Mouse (Mus musculus) hindbrain, postnatal 0 days (tissue): ENCODE results near the gene Cldn13. TPM values are rescaled to one million over a fixed set of nuclear protein-coding genes. Genes with fewer than 3 reads are reported as not detected.
"Not testable (repeated sequence)": the region's sequence is repeated elsewhere in the genome, so short reads cannot be mapped to it uniquely, and the experiment has no call there.

Experiments
- ATAC-seq: fragments of 200-750 bp; cut with Nextera tagmentation; 2 replicates; pipeline ENCODE4 v1.8.0; 2017; ENCODE audit warnings: mild to moderate bottlenecking, moderate TSS enrichment, moderate library complexity
- DNase-seq: peaks from one replicate; pipeline ENCODE4 v3.0.0-alpha.2; 2015; ENCODE audit warnings: low spot score
- H3K27ac ChIP-seq: fragments of 300-500 bp; sonication (generic); 2 replicates; pipeline ENCODE4 v1.5.1; 2014; ENCODE audit warnings: mild to moderate bottlenecking
- H3K27me3 ChIP-seq: fragments of 300-500 bp; sonication (generic); 2 replicates; pipeline ENCODE4 v1.6.1; 2014; ENCODE audit warnings: low read length, mixed read lengths; ENCODE audit not compliant: insufficient read depth
- H3K36me3 ChIP-seq: fragments of 300-500 bp; sonication (generic); 2 replicates; pipeline ENCODE4 v1.6.1; 2014; ENCODE audit warnings: low read length, mixed read lengths; ENCODE audit not compliant: insufficient read depth
- H3K4me1 ChIP-seq: fragments of 300-500 bp; sonication (generic); 2 replicates; pipeline ENCODE4 v1.6.1; 2014; ENCODE audit warnings: antibody characterized with exemption, low read length, mixed read lengths; ENCODE audit not compliant: insufficient read depth
- H3K4me2 ChIP-seq: fragments of 300-500 bp; sonication (generic); 2 replicates; pipeline ENCODE4 v1.6.1; 2014; ENCODE audit warnings: low read depth, mild to moderate bottlenecking, low read length, moderate library complexity, mixed read lengths
- H3K4me3 ChIP-seq: fragments of 300-500 bp; sonication (generic); 2 replicates; pipeline ENCODE4 v1.5.1; 2014; ENCODE audit warnings: low read length
- H3K9ac ChIP-seq: fragments of 300-500 bp; sonication (generic); replicated peaks from 2 replicates; pipeline ENCODE4 v1.6.1; 2014; ENCODE audit warnings: mild to moderate bottlenecking, low read length, moderate library complexity, mixed read lengths
- H3K9me3 ChIP-seq: fragments of 300-500 bp; sonication (generic); 2 replicates; pipeline ENCODE4 v1.6.1; 2016; ENCODE audit warnings: low read length, mixed read lengths
- CTCF ChIP-seq: IDR thresholded peaks from 2 replicates; pipeline ENCODE4 v1.5.1; 2016; ENCODE audit warnings: antibody characterized with exemption, control low read depth, low read depth
- WGBS: fragments of 180-500 bp; shearing (Covaris S2); extraction: QIAGEN DNeasy Blood & Tissue Kit; methylation state at CpG from one replicate; pipeline ENCODE4 v1.1.7; 2014; 5-methylcytosine and 5-hydroxymethylcytosine counted together
- polyA plus RNA-seq: library from polyadenylated mRNA; unstranded; fragments of >200 nt; fragmentation: Nextera tagmentation; extraction: Ambion mirVana; gene quantifications from 2 replicates; pipeline ENCODE4 v1.2.1, GENCODE M21; 2015
- total RNA-seq: library from RNA; depleted of rRNA; stranded (reverse); fragments of >200 nt; gene quantifications from 2 replicates; pipeline ENCODE4 v1.2.3, GENCODE M21; 2014

The Cldn13 gene
- total and polyA plus RNA-seq, 2 experiments from 2014 or later = not detected

GRCm38 (mm10) chr5:134944179-134944578 lies 28.9 kb upstream of the Cldn13 start:
- TF ChIP-seq CTCF = no peak
- Histone ChIP-seq H3K9ac (no peak overlapping the region), H3K9me3 (no peaks in the 10 kb centered on the region), H3K27me3 (peaks cover 10% of the 10 kb centered on the region; the same call in 1 of the 2 replicates), H3K27ac (no peak overlapping the region), H3K4me2 (no peak overlapping the region), H3K4me1 (no peaks in the 10 kb centered on the region), H3K4me3 (no peak overlapping the region), H3K36me3 (no peaks in the 10 kb centered on the region)
- DNase-seq (no peak), ATAC-seq (no peak)
- WGBS = 71% methylated on average over 5 of the region's 5 CpGs

- TF ChIP-seq CTCF = no peak
- no peak overlapping the region for H3K4me2 ChIP-seq
- no peaks in the 10 kb centered on the region for H3K9me3 ChIP-seq
- no peak overlapping the region for H3K9ac ChIP-seq
- no peak for DNase-seq
- no peak for ATAC-seq
- H3K4me1 ChIP-seq = no peaks in the 10 kb centered on the region
- no peaks in the 10 kb centered on the region for H3K36me3 ChIP-seq
- 78% methylated on average over 2 of the region's 2 CpGs for WGBS
- H3K4me3 ChIP-seq = no peak overlapping the region
- peaks cover 10% of the 10 kb centered on the region; the same call in 1 of the 2 replicates for H3K27me3 ChIP-seq
- H3K27ac ChIP-seq = no peak overlapping the region
Measured at GRCm38 (mm10) chr5:134942740-134943139, 27.4 kb upstream of the Cldn13 start.

GRCm38 (mm10) chr5:134941472-134942209 lies 26.3 kb upstream of the Cldn13 start:
- no peak for TF ChIP-seq CTCF
- ATAC-seq = no peak
- H3K27ac ChIP-seq = no peak overlapping the region
- DNase-seq = no peak
- H3K27me3 ChIP-seq = peaks cover 10% of the 10 kb centered on the region; the same call in 1 of the 2 replicates
- no peak overlapping the region for H3K9ac ChIP-seq
- no peak overlapping the region for H3K4me2 ChIP-seq
- no peak overlapping the region for H3K4me3 ChIP-seq
- no peaks in the 10 kb centered on the region for H3K9me3 ChIP-seq
- no peaks in the 10 kb centered on the region for H3K36me3 ChIP-seq
- H3K4me1 ChIP-seq = no peaks in the 10 kb centered on the region
- WGBS = 90% methylated on average over 14 of the region's 14 CpGs

GRCm38 (mm10) chr5:134939554-134939953 lies 24.2 kb upstream of the Cldn13 start:
- ATAC-seq, H3K9me3 ChIP-seq, DNase-seq, H3K27ac ChIP-seq, H3K4me3 ChIP-seq, H3K27me3 ChIP-seq, H3K36me3 ChIP-seq, H3K9ac ChIP-seq, H3K4me2 ChIP-seq, H3K4me1 ChIP-seq: not testable (repeated sequence)
- WGBS = 86% methylated on average over 2 of the region's 7 CpGs

- no peak for DNase-seq
- Histone ChIP-seq H3K27ac (no peak overlapping the region), H3K27me3 (no peaks in the 10 kb centered on the region), H3K9me3 (no peaks in the 10 kb centered on the region), H3K36me3 (no peaks in the 10 kb centered on the region), H3K4me1 (no peaks in the 10 kb centered on the region), H3K9ac (no peak overlapping the region), H3K4me3 (no peak overlapping the region), H3K4me2 (no peak overlapping the region)
- 65% methylated on average over 3 of the region's 3 CpGs for WGBS
- no peak for TF ChIP-seq CTCF
- ATAC-seq = no peak
Measured at GRCm38 (mm10) chr5:134939069-134939468, 23.7 kb upstream of the Cldn13 start.

- H3K27me3 ChIP-seq = no peaks in the 10 kb centered on the region
- ATAC-seq (no peak), DNase-seq (no peak)
- no peak overlapping the region for H3K9ac ChIP-seq
- no peak overlapping the region for H3K4me2 ChIP-seq
- no peaks in the 10 kb centered on the region for H3K9me3 ChIP-seq
- no peaks in the 10 kb centered on the region for H3K36me3 ChIP-seq
- no peak overlapping the region for H3K27ac ChIP-seq
- H3K4me1 ChIP-seq = 0 out of 2 replicates have a peak, but pooled peaks cover 3% of the 10 kb centered on the region
- H3K4me3 ChIP-seq = no peak overlapping the region
- 90% methylated on average over 6 of the region's 6 CpGs for whole genome bisulfite sequencing
- TF ChIP-seq CTCF = no peak
Measured at GRCm38 (mm10) chr5:134936626-134937185, 21.4 kb upstream of the Cldn13 start.

- no peak for ATAC-seq
- DNase-seq = no peak
- 87% methylated on average over 6 of the region's 6 CpGs for WGBS
- H3K4me1 ChIP-seq = 0 out of 2 replicates have a peak, but pooled peaks cover 3% of the 10 kb centered on the region
- no peak overlapping the region for H3K9ac ChIP-seq
- no peak overlapping the region for H3K4me3 ChIP-seq
- no peak overlapping the region for H3K27ac ChIP-seq
- H3K36me3 ChIP-seq = no peaks in the 10 kb centered on the region
- no peak overlapping the region for H3K4me2 ChIP-seq
- no peak for TF ChIP-seq CTCF
- no peaks in the 10 kb centered on the region for H3K27me3 ChIP-seq
- H3K9me3 ChIP-seq = no peaks in the 10 kb centered on the region
Measured at GRCm38 (mm10) chr5:134936051-134936450, 20.7 kb upstream of the Cldn13 start.
